Mouse (Mus musculus) heart, embryonic 13.5 days (tissue): ENCODE results near the gene Arhgef38. TPM values are rescaled to one million over a fixed set of nuclear protein-coding genes. Genes with fewer than 3 reads are reported as not detected.

Source experiments
- ATAC-seq: fragments of 200-750 bp; cut with Nextera tagmentation; 2 replicates; pipeline ENCODE4 v1.8.0; 2017; ENCODE audit warnings: moderate TSS enrichment; ENCODE audit not compliant: insufficient number of reproducible peaks, low FRiP score, low TSS enrichment; ENCODE audit errors: extremely low read depth
- H3K27ac ChIP-seq: fragments of 300-500 bp; sonication (generic); replicated peaks from 2 replicates; pipeline ENCODE4 v1.5.1; 2015; ENCODE audit warnings: moderate library complexity, mild to moderate bottlenecking, inconsistent platforms
- H3K27me3 ChIP-seq: fragments of 300-500 bp; sonication (generic); replicated peaks from 2 replicates; pipeline ENCODE4 v1.6.1; 2015; ENCODE audit warnings: mild to moderate bottlenecking, inconsistent platforms
- H3K36me3 ChIP-seq: fragments of 300-500 bp; sonication (generic); 2 replicates; pipeline ENCODE4 v1.6.1; 2015; ENCODE audit warnings: mild to moderate bottlenecking, inconsistent platforms
- H3K4me1 ChIP-seq: fragments of 300-500 bp; sonication (generic); 2 replicates; pipeline ENCODE4 v1.6.1; 2015; ENCODE audit warnings: inconsistent platforms
- H3K4me2 ChIP-seq: fragments of 300-500 bp; sonication (generic); 2 replicates; pipeline ENCODE4 v1.6.1; 2015; ENCODE audit warnings: inconsistent platforms, mild to moderate bottlenecking, moderate library complexity
- H3K4me3 ChIP-seq: fragments of 300-500 bp; sonication (generic); 2 replicates; pipeline ENCODE4 v1.5.1; 2015; ENCODE audit warnings: moderate library complexity, mild to moderate bottlenecking, inconsistent platforms
- H3K9ac ChIP-seq: fragments of 300-500 bp; sonication (generic); 2 replicates; pipeline ENCODE4 v1.6.1; 2015; ENCODE audit warnings: inconsistent platforms, mild to moderate bottlenecking, moderate library complexity
- H3K9me3 ChIP-seq: fragments of 300-500 bp; sonication (generic); 2 replicates; pipeline ENCODE4 v1.6.1; 2016; ENCODE audit warnings: inconsistent platforms
- WGBS: fragments of 180-500 bp; shearing (Covaris S2); methylation state at CpG from one replicate; pipeline ENCODE4 v1.1.7; 2015; ENCODE audit warnings: mixed read lengths; 5-methylcytosine and 5-hydroxymethylcytosine counted together
- polyA plus RNA-seq: library from polyadenylated mRNA; unstranded; fragments of >200 nt; fragmentation: Nextera tagmentation; extraction: Ambion mirVana; gene quantifications from 2 replicates; pipeline ENCODE4 v1.2.1, GENCODE M21; 2015

Arhgef38 gene
- polyA plus RNA-seq: not detected in 2 replicates

- Histone ChIP-seq H3K9me3 (no peaks in the 10 kb centered on the region), H3K4me1 (no peaks in the 10 kb centered on the region), H3K4me3 (no peak within 1 kb of the TSS), H3K27ac (no peak within 1 kb of the TSS), H3K9ac (no peak within 1 kb of the TSS), H3K27me3 (0 out of 2 replicates have a peak, but pooled peaks cover 3% of the 10 kb centered on the region), H3K36me3 (no peaks in the 10 kb centered on the region), H3K4me2 (no peak within 1 kb of the TSS)
- 53% methylated on average over 11 of the region's 12 CpGs for WGBS
- ATAC-seq: no peak
Observed at GRCm38 (mm10) chr3:133234821-133235295, at the start of gene Arhgef38. TSS of gene Arhgef38 (minus strand) at chr3:133234949.

- ATAC-seq: no peak
- Histone ChIP-seq H3K36me3 (no peaks in the 10 kb centered on the region), H3K27me3 (no peaks in the 10 kb centered on the region), H3K4me1 (no peaks in the 10 kb centered on the region), H3K27ac (no peak overlapping the region), H3K4me3 (no peak overlapping the region), H3K9ac (no peak overlapping the region), H3K4me2 (no peak overlapping the region), H3K9me3 (no peaks in the 10 kb centered on the region)
- WGBS: 12% methylated on average over 3 of the region's 3 CpGs
Observed at GRCm38 (mm10) chr3:133271887-133272286, 37.1 kb upstream of the Arhgef38 start.

- 75% methylated on average over 2 of the region's 2 CpGs for WGBS
- Histone ChIP-seq H3K9ac (no peak overlapping the region), H3K27me3 (no peaks in the 10 kb centered on the region), H3K4me2 (no peak overlapping the region), H3K36me3 (no peaks in the 10 kb centered on the region), H3K4me3 (no peak overlapping the region), H3K27ac (no peak overlapping the region), H3K4me1 (no peaks in the 10 kb centered on the region), H3K9me3 (peaks cover 6% of the 10 kb centered on the region; the same call in 1 of the 2 replicates)
- no peak; the same call in 1 of the 2 replicates for ATAC-seq
Observed at GRCm38 (mm10) chr3:133258860-133259259, 24.1 kb upstream of the Arhgef38 start.

GRCm38 (mm10) chr3:133255842-133256241, 21.1 kb upstream of the Arhgef38 start:
- Histone ChIP-seq H3K4me3 (no peak overlapping the region), H3K9ac (no peak overlapping the region), H3K9me3 (peaks cover 6% of the 10 kb centered on the region; the same call in 1 of the 2 replicates), H3K27ac (no peak overlapping the region), H3K36me3 (no peaks in the 10 kb centered on the region), H3K4me1 (no peaks in the 10 kb centered on the region), H3K4me2 (no peak overlapping the region), H3K27me3 (no peaks in the 10 kb centered on the region)
- ATAC-seq: no peak
- 82% methylated on average over 4 of the region's 4 CpGs for WGBS

GRCm38 (mm10) chr3:133244027-133244426, 9.3 kb upstream of the Arhgef38 start:
- no peaks in the 10 kb centered on the region for H3K36me3 ChIP-seq
- WGBS: 76% methylated on average over 9 of the region's 9 CpGs
- H3K27me3 ChIP-seq: no peaks in the 10 kb centered on the region
- no peak overlapping the region for H3K27ac ChIP-seq
- H3K4me1 ChIP-seq: no peaks in the 10 kb centered on the region
- no peak overlapping the region for H3K4me2 ChIP-seq
- no peak overlapping the region for H3K4me3 ChIP-seq
- no peaks in the 10 kb centered on the region for H3K9me3 ChIP-seq
- no peak for ATAC-seq
- no peak overlapping the region for H3K9ac ChIP-seq

- H3K27me3 ChIP-seq: no peaks in the 10 kb centered on the region
- WGBS: 66% methylated on average over 1 of the region's 1 CpGs
- no peak overlapping the region for H3K27ac ChIP-seq
- H3K36me3 ChIP-seq: no peaks in the 10 kb centered on the region
- H3K4me1 ChIP-seq: no peaks in the 10 kb centered on the region
- H3K9ac ChIP-seq: no peak overlapping the region
- H3K4me2 ChIP-seq: no peak overlapping the region
- ATAC-seq: no peak
- no peaks in the 10 kb centered on the region for H3K9me3 ChIP-seq
- no peak overlapping the region for H3K4me3 ChIP-seq
Observed at GRCm38 (mm10) chr3:133241916-133242315, 7.2 kb upstream of the Arhgef38 start.

- no peaks in the 10 kb centered on the region for H3K36me3 ChIP-seq
- ATAC-seq: no peak
- H3K4me1 ChIP-seq: no peaks in the 10 kb centered on the region
- 0 out of 2 replicates have a peak, but pooled peaks cover 3% of the 10 kb centered on the region for H3K27me3 ChIP-seq
- no peak overlapping the region for H3K9ac ChIP-seq
- H3K4me3 ChIP-seq: no peak overlapping the region
- no peaks in the 10 kb centered on the region for H3K9me3 ChIP-seq
- no peak overlapping the region for H3K27ac ChIP-seq
- H3K4me2 ChIP-seq: no peak overlapping the region
- WGBS: 61% methylated on average over 9 of the region's 9 CpGs
Observed at GRCm38 (mm10) chr3:133233993-133234392, 756 bp downstream of the Arhgef38 start.

- no peak overlapping the region for H3K9ac ChIP-seq
- ATAC-seq: no peak
- 0 out of 2 replicates have a peak, but pooled peaks cover 3% of the 10 kb centered on the region for H3K27me3 ChIP-seq
- H3K27ac ChIP-seq: no peak overlapping the region
- H3K36me3 ChIP-seq: no peaks in the 10 kb centered on the region
- H3K9me3 ChIP-seq: no peaks in the 10 kb centered on the region
- no peaks in the 10 kb centered on the region for H3K4me1 ChIP-seq
- H3K4me2 ChIP-seq: no peak overlapping the region
- WGBS: 58% methylated on average over 2 of the region's 2 CpGs
- no peak overlapping the region for H3K4me3 ChIP-seq
Observed at GRCm38 (mm10) chr3:133230427-133230826, 4.3 kb downstream of the Arhgef38 start.

GRCm38 (mm10) chr3:133229594-133229993, 5.2 kb downstream of the Arhgef38 start:
- H3K36me3 ChIP-seq: no peaks in the 10 kb centered on the region
- H3K9me3 ChIP-seq: no peaks in the 10 kb centered on the region
- no peaks in the 10 kb centered on the region for H3K4me1 ChIP-seq
- H3K9ac ChIP-seq: no peak overlapping the region
- H3K27ac ChIP-seq: no peak overlapping the region
- ATAC-seq: no peak
- H3K4me2 ChIP-seq: no peak overlapping the region
- H3K4me3 ChIP-seq: no peak overlapping the region
- no peaks in the 10 kb centered on the region for H3K27me3 ChIP-seq

- Histone ChIP-seq H3K4me3 (no peak overlapping the region), H3K9ac (no peak overlapping the region), H3K27ac (no peak overlapping the region), H3K36me3 (no peaks in the 10 kb centered on the region), H3K9me3 (no peaks in the 10 kb centered on the region), H3K4me1 (no peaks in the 10 kb centered on the region), H3K27me3 (no peaks in the 10 kb centered on the region), H3K4me2 (no peak overlapping the region)
- 73% methylated on average over 19 of the region's 19 CpGs for WGBS
- ATAC-seq: no peak
Observed at GRCm38 (mm10) chr3:133227258-133228012, 7.3 kb downstream of the Arhgef38 start.

GRCm38 (mm10) chr3:133218501-133218900, 16.2 kb downstream of the Arhgef38 start:
- Histone ChIP-seq H3K9me3 (no peaks in the 10 kb centered on the region), H3K9ac (no peak overlapping the region), H3K36me3 (no peaks in the 10 kb centered on the region), H3K27me3 (no peaks in the 10 kb centered on the region), H3K4me2 (no peak overlapping the region), H3K4me3 (no peak overlapping the region), H3K27ac (no peak overlapping the region), H3K4me1 (no peaks in the 10 kb centered on the region)
- ATAC-seq: no peak
- 77% methylated on average over 7 of the region's 7 CpGs for WGBS
